Mouse (Mus musculus): Measurements from ENCODE around the gene Aurkaip1. TPM values are rescaled to one million over a fixed set of nuclear protein-coding genes. Genes with fewer than 3 reads are reported as not detected.

Gene Aurkaip1
- polyA plus RNA-seq, 1 experiment from 2014 or later: 158 TPM

DNA sequence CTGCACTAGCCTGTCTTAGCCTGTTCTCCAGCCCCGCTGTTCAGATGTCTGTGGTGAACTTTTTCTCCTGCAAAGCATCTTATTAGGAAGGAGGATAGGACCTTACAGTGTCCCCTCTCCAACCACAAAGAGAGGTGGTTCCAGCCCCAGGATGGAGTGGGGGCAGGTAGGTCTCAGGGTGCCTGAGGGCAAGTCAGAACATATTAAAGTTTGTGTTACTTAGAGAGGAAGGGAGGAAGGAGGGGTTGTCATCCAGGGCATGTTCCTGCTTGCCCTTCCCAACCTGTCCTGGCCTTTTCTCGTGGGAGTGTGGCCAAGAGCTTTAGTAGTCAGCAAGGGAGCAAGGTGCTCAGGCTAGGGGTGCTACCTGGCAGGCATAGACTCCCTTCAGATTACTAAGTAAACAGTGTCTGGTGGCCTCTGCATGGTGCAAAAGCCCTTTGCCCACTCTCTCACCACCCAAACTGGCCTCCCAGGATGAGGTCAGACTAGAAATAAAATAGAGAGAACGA lies 40.4 kb upstream of the Aurkaip1 start:
- no peaks in the 10 kb centered on the region for H3K36me3 ChIP-seq (ENCODE audit: control insufficient read depth, insufficient read depth, low read length)
- H3K4me1 ChIP-seq (ENCODE audit: control insufficient read depth, insufficient read depth, low read length): no peaks in the 10 kb centered on the region
- peak; percentile 62 for ATAC-seq (ENCODE audit: insufficient read depth, low FRiP score)
- 35% methylated on average over 3 of the region's 3 CpGs for WGBS
- no peaks in the 10 kb centered on the region for H3K9me3 ChIP-seq (replicated peaks; ENCODE audit: control insufficient read depth, low read length)
- peak overlapping the region; percentile 74 for H3K27ac ChIP-seq (ENCODE audit: low read length)
- H3K9ac ChIP-seq (ENCODE audit: low read length): peak overlapping the region; percentile 14; the same call in 1 of the 2 replicates
- H3K27me3 ChIP-seq (ENCODE audit: control insufficient read depth, insufficient read depth, low read length): no peaks in the 10 kb centered on the region
- H3K4me3 ChIP-seq (replicated peaks; ENCODE audit: low read length): no peak overlapping the region
- H3K4me2 ChIP-seq (ENCODE audit: low read depth, low read length): no peak overlapping the region

DNA sequence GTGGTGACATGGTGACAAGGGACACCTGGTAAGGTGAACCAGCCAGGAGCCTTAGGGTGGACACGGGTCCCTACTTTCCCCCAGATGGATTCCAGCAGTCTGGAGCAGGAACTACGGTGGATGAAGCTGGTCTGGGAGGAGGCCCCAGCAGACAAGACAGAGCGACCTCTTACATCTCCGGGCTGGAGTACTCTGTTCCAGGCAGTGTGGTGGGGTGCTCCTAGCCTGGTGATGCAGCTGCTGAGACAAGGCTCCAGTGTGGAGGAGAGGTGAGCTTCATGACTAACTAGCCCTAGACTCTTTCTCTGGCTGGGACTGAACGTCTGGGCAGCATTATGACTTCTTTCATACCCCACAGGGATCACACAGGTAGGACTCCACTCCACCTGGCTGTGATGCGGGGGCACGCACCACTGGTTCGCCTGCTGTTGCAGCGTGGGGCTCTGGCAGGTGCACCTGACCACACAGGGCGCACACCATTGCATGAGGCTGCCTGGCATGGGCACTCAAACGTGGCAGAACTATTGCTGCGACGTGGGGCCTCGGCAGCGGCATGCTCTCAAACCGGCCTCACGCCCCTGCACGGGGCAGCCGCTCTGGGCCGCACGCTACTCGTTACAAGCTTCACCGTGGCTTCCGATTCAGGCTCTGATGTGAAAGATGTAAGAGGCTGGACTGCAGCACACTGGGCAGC lies 39.7 kb upstream of the Aurkaip1 start:
- Histone ChIP-seq H3K4me2 (ENCODE audit: low read depth, low read length) (no peak overlapping the region), H3K9me3 (replicated peaks; ENCODE audit: control insufficient read depth, low read length) (no peaks in the 10 kb centered on the region), H3K4me1 (ENCODE audit: control insufficient read depth, insufficient read depth, low read length) (no peaks in the 10 kb centered on the region), H3K27me3 (ENCODE audit: control insufficient read depth, insufficient read depth, low read length) (no peaks in the 10 kb centered on the region), H3K4me3 (replicated peaks; ENCODE audit: low read length) (no peak overlapping the region), H3K36me3 (ENCODE audit: control insufficient read depth, insufficient read depth, low read length) (no peaks in the 10 kb centered on the region), H3K9ac (ENCODE audit: low read length) (no peak overlapping the region; the same call in 1 of the 2 replicates), H3K27ac (ENCODE audit: low read length) (peak overlapping the region; percentile 72)
- 69% methylated on average over 24 of the region's 24 CpGs for WGBS
- ATAC-seq (ENCODE audit: insufficient read depth, low FRiP score): no peak

DNA sequence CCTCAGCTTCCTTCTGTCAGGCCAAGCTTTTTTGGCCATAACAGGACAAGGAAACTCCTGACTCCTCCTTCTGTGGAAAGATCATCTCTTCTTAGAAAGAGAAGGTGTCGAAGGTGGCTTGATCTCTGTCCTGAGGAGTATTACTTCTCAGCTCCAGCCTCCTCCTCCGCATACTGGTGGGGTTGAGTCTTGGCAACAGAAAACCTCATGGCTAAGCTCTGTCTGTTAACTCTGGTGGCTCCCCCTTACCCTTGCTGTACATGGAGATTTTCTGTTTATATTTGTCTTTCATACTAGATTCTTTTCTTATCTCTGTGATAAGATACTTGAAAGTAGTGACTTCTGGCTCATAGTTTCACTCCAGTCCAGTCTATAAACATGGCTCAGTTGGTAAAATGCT lies 37.3 kb upstream of the Aurkaip1 start:
- Histone ChIP-seq H3K36me3 (ENCODE audit: control insufficient read depth, insufficient read depth, low read length) (no peaks in the 10 kb centered on the region), H3K9me3 (replicated peaks; ENCODE audit: control insufficient read depth, low read length) (no peaks in the 10 kb centered on the region), H3K27ac (ENCODE audit: low read length) (no peak overlapping the region), H3K4me1 (ENCODE audit: control insufficient read depth, insufficient read depth, low read length) (no peaks in the 10 kb centered on the region), H3K9ac (ENCODE audit: low read length) (no peak overlapping the region), H3K27me3 (ENCODE audit: control insufficient read depth, insufficient read depth, low read length) (no peaks in the 10 kb centered on the region), H3K4me2 (ENCODE audit: low read depth, low read length) (no peak overlapping the region), H3K4me3 (replicated peaks; ENCODE audit: low read length) (no peak overlapping the region)
- 47% methylated on average over 2 of the region's 2 CpGs for WGBS
- ATAC-seq (ENCODE audit: insufficient read depth, low FRiP score): no peak

DNA sequence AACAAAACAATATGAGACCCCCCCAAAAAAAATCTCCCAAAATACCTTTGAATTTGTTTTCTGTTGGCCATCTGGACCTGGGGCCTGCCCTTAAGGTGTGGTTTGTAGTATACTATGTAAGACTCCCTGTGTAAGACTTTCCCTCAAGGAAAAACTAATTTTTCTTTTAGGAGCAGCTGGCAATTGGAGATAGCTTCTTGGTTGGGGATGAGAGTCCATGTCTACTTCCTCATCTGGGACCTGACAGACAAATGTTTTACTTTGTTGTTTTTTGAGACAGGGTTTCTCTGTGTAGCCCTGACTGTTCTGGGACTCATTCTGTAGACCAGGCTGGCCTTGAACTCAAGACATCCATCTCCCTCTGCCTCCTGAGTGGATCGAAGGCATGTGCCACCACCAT lies 29.0 kb upstream of the Aurkaip1 start:
- peaks cover 4% of the 10 kb centered on the region for H3K4me1 ChIP-seq (ENCODE audit: control insufficient read depth, insufficient read depth, low read length)
- no peaks in the 10 kb centered on the region for H3K36me3 ChIP-seq (ENCODE audit: control insufficient read depth, insufficient read depth, low read length)
- no peak overlapping the region for H3K4me3 ChIP-seq (replicated peaks; ENCODE audit: low read length)
- H3K4me2 ChIP-seq (ENCODE audit: low read depth, low read length): no peak overlapping the region
- no peak overlapping the region for H3K27ac ChIP-seq (ENCODE audit: low read length)
- no peaks in the 10 kb centered on the region for H3K9me3 ChIP-seq (replicated peaks; ENCODE audit: control insufficient read depth, low read length)
- H3K9ac ChIP-seq (ENCODE audit: low read length): no peak overlapping the region
- 93% methylated on average over 1 of the region's 1 CpGs for WGBS
- no peak for ATAC-seq (ENCODE audit: insufficient read depth, low FRiP score)
- no peaks in the 10 kb centered on the region for H3K27me3 ChIP-seq (ENCODE audit: control insufficient read depth, insufficient read depth, low read length)

DNA sequence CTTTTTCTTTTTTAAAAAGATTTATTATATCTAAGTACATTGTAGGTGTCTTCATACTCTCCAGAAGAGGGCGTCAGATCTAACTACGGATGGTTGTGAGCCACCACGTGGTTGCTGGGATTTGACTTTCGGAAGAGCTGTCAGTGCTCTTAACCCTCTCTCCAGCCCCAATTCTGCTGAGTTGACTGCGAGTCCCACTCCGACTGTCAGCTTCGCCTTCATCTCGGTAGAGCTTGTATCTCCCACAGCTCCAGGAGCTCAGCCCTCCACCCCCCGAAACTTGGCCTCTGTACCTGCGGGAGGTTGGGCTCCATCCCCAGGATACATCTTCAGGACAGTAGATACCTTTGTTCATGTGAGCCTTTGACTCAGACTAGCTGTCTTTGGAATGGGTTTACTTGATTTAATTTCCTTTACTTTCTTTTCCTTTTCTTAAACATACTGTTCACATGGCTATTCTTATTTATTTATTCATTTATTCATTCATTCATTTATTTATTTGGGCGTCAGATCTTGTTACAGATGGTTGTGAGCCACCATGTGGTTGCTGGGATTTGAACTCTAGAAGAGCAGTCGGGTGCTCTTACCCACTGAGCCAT lies 28.2 kb upstream of the Aurkaip1 start, which contains the start of gene Mrpl20:
TSS of gene Mrpl20 (plus strand) at position 138 of the 599 bp plus-strand sequence.
- H3K36me3 ChIP-seq (ENCODE audit: control insufficient read depth, insufficient read depth, low read length): peaks cover 1% of the 10 kb centered on the region; the same call in 1 of the 2 replicates
- H3K4me1 ChIP-seq (ENCODE audit: control insufficient read depth, insufficient read depth, low read length): peaks cover 4% of the 10 kb centered on the region
- H3K27ac ChIP-seq (ENCODE audit: low read length): peak within 1 kb of the TSS; percentile 76; the same call in 1 of the 2 replicates
- peak within 1 kb of the TSS; percentile 92 for H3K4me3 ChIP-seq (replicated peaks; ENCODE audit: low read length)
- peak within 1 kb of the TSS; percentile 59 for H3K4me2 ChIP-seq (ENCODE audit: low read depth, low read length)
- ATAC-seq (ENCODE audit: insufficient read depth, low FRiP score): no peak
- 8% methylated on average over 12 of the region's 12 CpGs for WGBS
- H3K9ac ChIP-seq (ENCODE audit: low read length): peak within 1 kb of the TSS; percentile 85
- H3K9me3 ChIP-seq (replicated peaks; ENCODE audit: control insufficient read depth, low read length): no peaks in the 10 kb centered on the region
- no peaks in the 10 kb centered on the region for H3K27me3 ChIP-seq (ENCODE audit: control insufficient read depth, insufficient read depth, low read length)

DNA sequence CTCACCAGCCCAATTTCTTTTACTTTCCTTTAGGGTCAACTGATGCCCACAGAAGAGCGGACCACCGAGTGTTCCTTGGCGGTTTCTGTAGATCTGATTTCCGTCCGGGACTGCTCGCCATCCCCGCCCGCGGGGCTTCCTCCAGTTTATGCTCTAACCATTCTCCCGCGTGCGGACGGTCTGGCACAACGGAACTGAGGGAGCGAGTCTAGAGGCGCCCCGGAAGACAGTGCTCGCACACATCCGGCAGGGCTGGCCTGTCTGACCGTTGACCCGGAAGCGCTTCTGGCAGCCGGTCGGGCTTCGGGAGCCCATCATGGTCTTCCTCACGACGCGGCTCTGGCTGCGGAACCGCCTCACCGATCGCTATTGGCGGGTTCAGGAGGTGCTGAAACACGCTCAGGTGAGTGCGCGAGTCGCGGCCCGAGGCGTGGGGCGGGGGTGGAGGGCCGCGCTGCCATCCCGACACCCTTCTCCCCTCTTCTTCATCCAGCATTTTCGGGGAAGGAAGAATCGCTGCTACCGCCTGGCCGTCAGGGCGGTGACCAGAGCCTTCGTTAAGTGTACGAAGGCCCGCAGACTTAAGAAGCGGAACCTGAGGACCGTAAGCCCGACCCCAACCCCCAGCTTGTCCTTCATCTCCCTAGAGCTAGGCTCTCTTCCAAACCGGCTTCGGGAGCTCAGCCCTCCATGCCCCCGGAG lies 27.6 kb upstream of the Aurkaip1 start:
- Histone ChIP-seq H3K36me3 (ENCODE audit: control insufficient read depth, insufficient read depth, low read length) (peaks cover 8% of the 10 kb centered on the region; the same call in 1 of the 2 replicates), H3K4me2 (ENCODE audit: low read depth, low read length) (peak overlapping the region; percentile 59), H3K27me3 (ENCODE audit: control insufficient read depth, insufficient read depth, low read length) (no peaks in the 10 kb centered on the region), H3K9ac (ENCODE audit: low read length) (peak overlapping the region; percentile 85), H3K4me1 (ENCODE audit: control insufficient read depth, insufficient read depth, low read length) (peaks cover 4% of the 10 kb centered on the region), H3K4me3 (replicated peaks; ENCODE audit: low read length) (peak overlapping the region; percentile 92), H3K27ac (ENCODE audit: low read length) (peak overlapping the region; percentile 76; the same call in 1 of the 2 replicates), H3K9me3 (replicated peaks; ENCODE audit: control insufficient read depth, low read length) (no peaks in the 10 kb centered on the region)
- ATAC-seq (ENCODE audit: insufficient read depth, low FRiP score): peak; percentile 98
- under 1% methylated on average over 58 of the region's 58 CpGs for WGBS

DNA sequence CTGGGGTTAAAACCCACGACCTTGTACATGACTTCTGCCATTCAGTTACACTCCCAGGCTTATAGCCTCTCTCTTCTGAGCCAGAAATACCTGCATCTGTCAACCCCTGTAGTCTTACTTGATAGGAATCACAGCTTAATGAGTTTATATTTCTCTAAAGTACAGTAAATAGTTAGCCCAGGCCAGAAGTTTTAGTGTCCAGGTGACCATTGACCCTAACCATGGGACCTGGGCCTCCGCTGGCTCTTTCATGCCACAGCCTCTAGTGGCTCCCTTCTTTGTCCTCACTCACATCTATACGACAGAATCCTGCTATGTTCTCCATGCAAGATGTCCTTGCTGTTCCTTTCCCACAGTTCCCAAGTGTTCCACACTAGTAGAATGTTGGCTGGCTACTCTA lies 23.2 kb upstream of the Aurkaip1 start:
- no peak for ATAC-seq (ENCODE audit: insufficient read depth, low FRiP score)
- Histone ChIP-seq H3K4me3 (replicated peaks; ENCODE audit: low read length) (no peak overlapping the region), H3K9me3 (replicated peaks; ENCODE audit: control insufficient read depth, low read length) (no peaks in the 10 kb centered on the region), H3K4me2 (ENCODE audit: low read depth, low read length) (no peak overlapping the region), H3K27me3 (ENCODE audit: control insufficient read depth, insufficient read depth, low read length) (no peaks in the 10 kb centered on the region), H3K4me1 (ENCODE audit: control insufficient read depth, insufficient read depth, low read length) (peaks cover 10% of the 10 kb centered on the region), H3K27ac (ENCODE audit: low read length) (peak overlapping the region; percentile 26; the same call in 1 of the 2 replicates), H3K9ac (ENCODE audit: low read length) (no peak overlapping the region), H3K36me3 (ENCODE audit: control insufficient read depth, insufficient read depth, low read length) (peaks cover 20% of the 10 kb centered on the region; the same call in 1 of the 2 replicates)
- 79% methylated on average over 3 of the region's 3 CpGs for WGBS

DNA sequence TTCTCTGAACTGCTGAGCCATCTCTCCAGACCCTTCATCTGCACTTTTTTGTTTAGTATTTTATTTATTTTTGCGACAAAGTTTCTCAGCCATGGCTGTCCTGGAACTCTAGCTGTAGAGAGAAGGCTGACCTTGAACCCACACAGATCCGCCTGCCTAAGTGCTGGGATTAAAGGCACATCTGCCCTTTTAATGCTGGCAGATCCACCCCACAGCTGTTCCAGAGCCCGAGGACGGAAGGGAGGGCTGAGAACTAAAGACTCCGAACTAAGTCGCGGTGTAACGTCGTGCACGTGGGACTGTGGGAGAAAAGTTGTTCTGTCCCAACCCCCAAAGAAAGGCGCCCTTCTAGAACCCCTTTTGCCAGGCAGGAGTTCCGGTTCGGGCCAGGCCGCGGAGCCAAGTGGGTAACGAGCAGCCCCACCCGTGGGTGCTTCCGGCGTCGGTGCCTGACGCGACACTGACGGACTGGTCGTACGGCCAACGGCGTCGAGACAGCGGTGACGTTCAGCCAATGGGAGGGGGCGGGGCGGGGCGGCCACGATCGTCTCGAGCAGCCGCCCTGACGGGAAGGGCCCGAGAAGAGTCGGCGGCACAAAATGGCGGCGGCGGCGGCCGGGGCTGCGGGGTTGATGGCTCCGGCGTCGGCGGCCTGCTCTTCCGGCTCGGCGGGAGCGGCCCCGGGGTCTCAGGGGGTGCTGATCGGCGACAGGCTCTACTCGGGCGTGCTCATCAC lies 19.0 kb upstream of the Aurkaip1 start, which contains the start of gene Ccnl2:
TSS of gene Ccnl2 (plus strand) at position 561 of the 736 bp plus-strand sequence.
- peak; percentile 99 for ATAC-seq (ENCODE audit: insufficient read depth, low FRiP score)
- under 1% methylated on average over 52 of the region's 60 CpGs for WGBS
- peak within 1 kb of the TSS; percentile 97 for H3K27ac ChIP-seq (ENCODE audit: low read length)
- peak within 1 kb of the TSS; percentile 99 for H3K9ac ChIP-seq (ENCODE audit: low read length)
- H3K4me2 ChIP-seq (ENCODE audit: low read depth, low read length): peak within 1 kb of the TSS; percentile 89
- H3K4me3 ChIP-seq (replicated peaks; ENCODE audit: low read length): peak within 1 kb of the TSS; percentile 98
- H3K36me3 ChIP-seq (ENCODE audit: control insufficient read depth, insufficient read depth, low read length): peaks cover 33% of the 10 kb centered on the region
- H3K27me3 ChIP-seq (ENCODE audit: control insufficient read depth, insufficient read depth, low read length): no peaks in the 10 kb centered on the region
- H3K4me1 ChIP-seq (ENCODE audit: control insufficient read depth, insufficient read depth, low read length): peaks cover 16% of the 10 kb centered on the region
- H3K9me3 ChIP-seq (replicated peaks; ENCODE audit: control insufficient read depth, low read length): no peaks in the 10 kb centered on the region

Data from stomach, embryonic 16.5 days (tissue).